Mouse (Mus musculus): ENCODE results near the gene Tmem39b. TPM values are rescaled to one million over a fixed set of nuclear protein-coding genes. Genes with fewer than 3 reads are reported as not detected.

Gene Tmem39b
- total RNA-seq, 2 experiments from 2014 or later = 12.8 to 15.5 TPM

Small RNA genes lying within 50 kb of the gene (microRNA-seq; reads per million reads assigned to microRNA genes)
- 2.7 to 4.7 reads per million in 2 experiments for gene Mir7016

Other genes starting within 250 kb of the Tmem39b start
- gene Bsdc1, start 235.3 kb downstream of the Tmem39b start, total RNA-seq (2021) = 10 to 100 TPM; 63.0 to 63.5 TPM
- gene Tssk3, start 205.8 kb downstream of the Tmem39b start, total RNA-seq (2021) = not detected
- not detected for gene Fam229a, start 205.6 kb downstream of the Tmem39b start, total RNA-seq (2021)
- gene Marcksl1, start 183.3 kb downstream of the Tmem39b start, total RNA-seq (2021) = 10 to 100 TPM; 72.5 to 76.6 TPM
- gene Hdac1, start 154.1 kb downstream of the Tmem39b start, total RNA-seq (2021) = 10 to 100 TPM; 36.9 to 43.0 TPM
- gene Lck, start 123.2 kb downstream of the Tmem39b start, total RNA-seq (2021) = 1 to 10 TPM; 3.4 to 3.9 TPM
- under 1 TPM; 0.51 to 0.74 TPM for gene Fam167b, start 118.3 kb downstream of the Tmem39b start, total RNA-seq (2021)
- gene Eif3i, start 96.2 kb downstream of the Tmem39b start, total RNA-seq (2021) = 100 to 1,000 TPM; 127 to 131 TPM
- 10 to 100 TPM; 73.7 to 79.8 TPM for gene Tmem234, start 96.2 kb downstream of the Tmem39b start, total RNA-seq (2021)
- 1 to 10 TPM; 5.6 to 6.2 TPM for gene Dcdc2b, start 82.6 kb downstream of the Tmem39b start, total RNA-seq (2021)
- 10 to 100 TPM; 36.2 to 37.4 TPM for gene Iqcc, start 77.7 kb downstream of the Tmem39b start, total RNA-seq (2021)
- 10 to 100 TPM; 55.7 to 59.1 TPM for gene Ccdc28b, start 72.9 kb downstream of the Tmem39b start, total RNA-seq (2021)
- gene Txlna, start 55.8 kb downstream of the Tmem39b start, total RNA-seq (2021) = 10 to 100 TPM; 49.9 to 51.3 TPM
- gene Kpna6, start 24.1 kb downstream of the Tmem39b start, total RNA-seq (2021) = 10 to 100 TPM; 87.8 to 89.6 TPM
- 10 to 100 TPM; 82.7 to 88.7 TPM for gene Khdrbs1, start 45.5 kb upstream of the Tmem39b start, total RNA-seq (2021)
- 100 to 1,000 TPM; 142 to 143 TPM for gene Ptp4a2, start 114.4 kb upstream of the Tmem39b start, total RNA-seq (2021)
- under 1 TPM; 0.37 to 0.41 TPM for gene Spocd1, start 232.4 kb upstream of the Tmem39b start, total RNA-seq (2021)